Mouse (Mus musculus) megakaryocyte, embryonic 14.5 days (primary cell): ENCODE data around the gene C4b.

Source experiments
- FLI1 ChIP-seq: IDR thresholded peaks from 2 replicates; pipeline ENCODE4 v1.6.1; 2012; ENCODE audit warnings: low read length, inconsistent platforms, mixed read lengths
- GATA1 ChIP-seq: IDR thresholded peaks from 3 replicates; pipeline ENCODE4 v1.6.1; 2012; ENCODE audit warnings: mixed read lengths, low read length, inconsistent platforms, borderline replicate concordance

- no peak for TF ChIP-seq GATA1
- TF ChIP-seq FLI1, result no peak
Observed at GRCm38 (mm10) chr17:34727887-34728286, 15.8 kb downstream of the C4b start.
